Comparison of ENCODE assay signal across 16 mouse cellular contexts in the genomic region with DNA sequence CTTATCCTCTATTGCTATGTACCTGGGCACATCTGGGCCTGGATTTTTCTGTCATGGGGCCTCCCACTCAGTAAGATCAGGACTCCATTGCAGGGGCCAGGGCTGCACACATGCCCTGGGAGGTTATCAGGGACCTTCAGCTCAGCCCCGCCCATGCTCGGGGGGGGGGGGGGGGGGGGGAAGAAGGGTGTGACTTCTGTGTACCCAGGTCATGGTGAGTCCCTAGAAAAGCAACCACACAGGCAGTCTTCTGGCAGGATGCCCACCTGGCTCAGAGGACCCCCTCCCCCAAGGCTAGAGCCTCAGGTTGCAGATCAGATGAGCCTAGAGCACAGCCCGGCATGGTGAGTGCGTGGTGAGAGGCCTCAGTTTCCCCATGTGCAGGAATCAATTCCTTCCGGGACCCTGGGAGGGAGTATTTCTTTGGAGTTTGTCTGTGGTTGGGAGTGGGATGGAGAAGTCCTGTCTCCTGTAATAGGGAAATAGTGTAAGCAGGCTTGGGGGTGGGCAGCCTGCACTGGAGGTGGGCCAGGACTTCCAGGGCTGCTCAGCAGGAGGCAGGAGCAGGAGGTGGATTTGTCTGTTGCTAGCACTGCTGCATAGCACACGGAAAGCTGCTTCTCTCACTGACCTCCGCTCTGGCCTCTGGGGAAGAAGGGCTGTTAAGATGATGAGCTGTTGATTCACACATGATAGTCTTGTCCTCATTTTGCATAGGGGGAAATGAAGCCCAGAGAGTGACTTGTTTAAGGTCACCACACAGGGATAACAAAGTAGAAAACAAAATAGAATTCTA. TPM values are rescaled to one million over a fixed set of nuclear protein-coding genes. Genes with fewer than 3 reads are reported as not detected.
DNase-seq lines count a peak whose midpoint lies in the region; ATAC-seq and TF ChIP-seq lines count a peak whose summit lies in the region.
"Had no signal": no experiment of that assay in that cellular context is flagged by ENCODE, and none has a peak within 500 bp of the region (broad histone marks: within the 10 kb centered on the region; RNA-seq: fewer than 3 reads in every experiment).

No protein-coding gene starts in this region.

- H3K4me2 ChIP-seq in heart, embryonic 12.5 days = 0 out of 2 replicates have a peak overlapping the region, but pooled peaks have one; percentile 13
- peak overlapping the region; percentile 69 for H3K4me2 ChIP-seq in liver, embryonic 15.5 days
- H3K4me2 ChIP-seq: limb, embryonic 12.5 days had no signal

- no peak for TF ChIP-seq CTCF in MEL (IDR thresholded peaks at IDR 0.05 in 2 of 3, conservative IDR thresholded peaks at IDR 0.05 in 1 of 3; ENCODE audit: control insufficient read depth in 1 of 3, insufficient read depth in 1 of 3, low read depth in 2 of 3, low read length in 3 of 3, poor library complexity in 1 of 3, severe bottlenecking in 1 of 3)

- H3K9me3 ChIP-seq in heart, embryonic 12.5 days (replicated peaks) = no peaks in the 10 kb centered on the region
- H3K9me3 ChIP-seq in MEL (replicated peaks; ENCODE audit: insufficient read depth, low read length) = no peaks in the 10 kb centered on the region
- no peaks in the 10 kb centered on the region for H3K9me3 ChIP-seq in liver, embryonic 15.5 days (replicated peaks)
- H3K9me3 ChIP-seq: limb, embryonic 12.5 days had no signal

- H3K79me2 ChIP-seq in MEL (ENCODE audit: control insufficient read depth, insufficient read depth, low read length, poor library complexity) = no peaks in the 10 kb centered on the region

- ATAC-seq in heart, embryonic 12.5 days (ENCODE audit: insufficient number of reproducible peaks, low FRiP score) = peak; percentile 89
- peak; percentile 92 for ATAC-seq in liver, embryonic 15.5 days (ENCODE audit: insufficient read depth)

- H3K9ac ChIP-seq in heart, embryonic 12.5 days = no peak overlapping the region
- H3K9ac ChIP-seq in MEL (ENCODE audit: control insufficient read depth, low read depth, low read length, poor library complexity, severe bottlenecking) = peak overlapping the region; percentile 30; the same call in 1 of the 2 replicates
- H3K9ac ChIP-seq in liver, embryonic 15.5 days = peak overlapping the region; percentile 75
- H3K9ac ChIP-seq: limb, embryonic 12.5 days had no signal

- no peak overlapping the region; the same call in 1 of the 2 replicates for H3K27ac ChIP-seq in heart, embryonic 12.5 days (ENCODE audit: poor library complexity, severe bottlenecking)
- peak overlapping the region; percentile 26; the same call in 1 of the 2 replicates for H3K27ac ChIP-seq in MEL (ENCODE audit: control insufficient read depth, low read depth, low read length)
- peak overlapping the region; percentile 87 for H3K27ac ChIP-seq in liver, embryonic 15.5 days (replicated peaks)
- H3K27ac ChIP-seq: limb, embryonic 12.5 days had no signal

- WGBS in heart, embryonic 12.5 days = 27% methylated on average over 5 of the region's 7 CpGs
- WGBS in liver, embryonic 15.5 days (ENCODE audit: insufficient replicate concordance) = 26% methylated on average over 7 of the region's 7 CpGs

- peak overlapping the region; percentile 6; the same call in 1 of the 2 replicates for H3K4me3 ChIP-seq in heart, embryonic 12.5 days
- peak overlapping the region in 1 of 2 experiments; percentile 10; a peak in 1 of 4 replicates for H3K4me3 ChIP-seq in MEL (ENCODE audit: control insufficient read depth in 1 of 2, insufficient read depth in 1 of 2, low read depth in 2 of 2, low read length in 2 of 2)
- peak overlapping the region; percentile 65 for H3K4me3 ChIP-seq in liver, embryonic 15.5 days (replicated peaks)
- H3K4me3 ChIP-seq: limb, embryonic 12.5 days had no signal

- TF ChIP-seq POLR2A in MEL (IDR thresholded peaks at IDR 0.05; ENCODE audit: control insufficient read depth in 1 of 2, insufficient read depth in 1 of 2, low read depth in 1 of 2, low read length in 2 of 2, poor library complexity in 1 of 2) = no peak

- peaks cover 16% of the 10 kb centered on the region; the same call in 1 of the 2 replicates for H3K27me3 ChIP-seq in heart, embryonic 12.5 days (replicated peaks)
- no peaks in the 10 kb centered on the region for H3K27me3 ChIP-seq in MEL (ENCODE audit: control insufficient read depth in 1 of 2, insufficient read depth in 2 of 2, low read length in 2 of 2)
- H3K27me3 ChIP-seq in liver, embryonic 15.5 days = peaks cover 17% of the 10 kb centered on the region
- H3K27me3 ChIP-seq: CH12.LX had no signal

- peaks cover 8% of the 10 kb centered on the region for H3K4me1 ChIP-seq in heart, embryonic 12.5 days (replicated peaks)
- peaks cover 4 to 29% of the 10 kb centered on the region in 2 experiments; a peak in 3 of 4 replicates for H3K4me1 ChIP-seq in MEL (ENCODE audit: control insufficient read depth in 1 of 2, insufficient read depth in 2 of 2, low read length in 2 of 2)
- H3K4me1 ChIP-seq in liver, embryonic 15.5 days (replicated peaks) = peaks cover 98% of the 10 kb centered on the region

- no peaks in the 10 kb centered on the region for H3K36me3 ChIP-seq in heart, embryonic 12.5 days
- H3K36me3 ChIP-seq in MEL (ENCODE audit: control insufficient read depth in 1 of 2, insufficient read depth in 2 of 2, low read length in 2 of 2) = peaks cover 0 to 20% of the 10 kb centered on the region in 2 experiments; a peak in 2 of 4 replicates
- H3K36me3 ChIP-seq in liver, embryonic 15.5 days (replicated peaks) = no peaks in the 10 kb centered on the region
- H3K36me3 ChIP-seq: limb, embryonic 12.5 days had no signal

- no peak for TF ChIP-seq RAD21 in MEL (IDR thresholded peaks at IDR 0.05; ENCODE audit: low read depth, low read length)

- DNase-seq in heart, adult 8-10 months (ENCODE audit: low spot score) = no peak
- peak; percentile 87 for DNase-seq in MEL (ENCODE audit: low read depth, low spot score)
- DNase-seq in c-Kit-positive CD71-positive TER-119-positive erythroid progenitor cells, embryonic 14.5 days (ENCODE audit: low spot score) = peak; percentile 93
- no peak for DNase-seq in right cerebral cortex, adult 18-20 months
- DNase-seq in kidney, postnatal 10 days = no peak
- no peak for DNase-seq in ovary, postnatal 14 days (ENCODE audit: low spot score)
- DNase-seq: cerebellum, adult 2 months; embryo, embryonic 11 days; kidney, postnatal 25 days; lung, postnatal 10 days had no signal

- peak; percentile 42 to 77; a peak in 3 of 4 replicates for TF ChIP-seq EP300 in MEL (IDR thresholded peaks at IDR 0.05; ENCODE audit: low read depth in 1 of 2, low read length in 2 of 2)

TF ChIP-seq in MEL, 35 proteins besides CTCF, POLR2A, EP300 and RAD21 (continues in another document):
- TF ChIP-seq ZMIZ1 (IDR thresholded peaks at IDR 0.05; ENCODE audit: low read depth, low read length) = no peak
- TF ChIP-seq CHD2 (IDR thresholded peaks at IDR 0.05; ENCODE audit: low read length) = no peak
- no peak for TF ChIP-seq MEF2A (IDR thresholded peaks at IDR 0.05; ENCODE audit: extremely low read depth, insufficient replicate concordance, low read depth, low read length, poor library complexity, severe bottlenecking)
- no peak for TF ChIP-seq POLR2AphosphoS5 (IDR thresholded peaks at IDR 0.05; ENCODE audit: borderline replicate concordance, low read depth, low read length)
- TF ChIP-seq ZC3H11A (IDR thresholded peaks at IDR 0.05; ENCODE audit: low read depth, low read length) = no peak
- no peak; the same call in none of the 2 replicates for TF ChIP-seq MXI1 (IDR thresholded peaks at IDR 0.05; ENCODE audit: low read depth, low read length)
- TF ChIP-seq USF1 (IDR thresholded peaks at IDR 0.05; ENCODE audit: low read depth, low read length) = 0 out of 2 replicates have a peak, but pooled peaks have one; percentile 10
- TF ChIP-seq TBP (IDR thresholded peaks at IDR 0.05; ENCODE audit: low read depth, low read length) = no peak
- TF ChIP-seq MAZ (IDR thresholded peaks at IDR 0.05; ENCODE audit: low read depth, low read length) = peak; percentile 70; the same call in 1 of the 2 replicates
- no peak for TF ChIP-seq HCFC1 (IDR thresholded peaks at IDR 0.05; ENCODE audit: low read depth, low read length)
- TF ChIP-seq TAL1 (IDR thresholded peaks at IDR 0.05; ENCODE audit: low read length) = 0 out of 2 replicates have a peak, but pooled peaks have one; percentile 10
- TF ChIP-seq SMC3 (IDR thresholded peaks at IDR 0.05; ENCODE audit: low read depth, low read length) = no peak
- no peak for TF ChIP-seq MAX (IDR thresholded peaks at IDR 0.05; ENCODE audit: low read length)

RNA-seq across cellular contexts. Expression of gene Castor1, which starts 5.6 kb away (rescaled TPM):
- 3.4 and 3.8 TPM in 2 replicates for polyA plus RNA-seq in heart, embryonic 12.5 days (2016; fragmentation: Nextera tagmentation; extraction: Ambion mirVana)
- total RNA-seq in heart, adult 8-10 months (2022) = 1 to 10 TPM; 3.5 to 6.9 (median 4.8) TPM
- total RNA-seq in MEL (2012; rRNA removed) = 6.6 and 7.1 TPM in 2 replicates
- 10 to 100 TPM in 1 of 2 experiments, not detected in 1; 11.8 TPM for polyA plus RNA-seq in MEL (2012; ENCODE audit: insufficient read depth in 1 of 2, insufficient read length in 2 of 2, low read depth in 1 of 2, low replicate concordance in 2 of 2, missing spikeins in 1 of 2)
- polyA plus RNA-seq in liver, embryonic 15.5 days (2015; fragmentation: Nextera tagmentation; extraction: Ambion mirVana) = 1.5 TPM in 2 replicates

RNA-seq across cellular contexts. Expression of gene Osm, which starts 12.6 kb away (rescaled TPM):
- not detected in 2 replicates for polyA plus RNA-seq in heart, embryonic 12.5 days (2016; fragmentation: Nextera tagmentation; extraction: Ambion mirVana)
- 1 to 10 TPM in 1 of 4 experiments, not detected in 3; 1.6 TPM for total RNA-seq in heart, adult 8-10 months (2022)
- total RNA-seq in MEL (2012; rRNA removed) = 11.2 and 15.4 TPM in 2 replicates
- polyA plus RNA-seq in MEL (2012; ENCODE audit: insufficient read depth in 1 of 2, insufficient read length in 2 of 2, low read depth in 1 of 2, low replicate concordance in 2 of 2, missing spikeins in 1 of 2) = 10 to 100 TPM in 1 of 2 experiments, not detected in 1; 10.6 TPM
- polyA plus RNA-seq in liver, embryonic 15.5 days (2015; fragmentation: Nextera tagmentation; extraction: Ambion mirVana) = 0.50 TPM in 2 replicates
- polyA plus RNA-seq: heart, embryonic 14.5 days; limb, embryonic 12.5 days had no signal

RNA-seq across cellular contexts. Expression of gene Lif, which starts 33.8 kb away (rescaled TPM):
- 0.24 and 0.63 TPM in 2 replicates for polyA plus RNA-seq in heart, embryonic 12.5 days (2016; fragmentation: Nextera tagmentation; extraction: Ambion mirVana)
- total RNA-seq in heart, adult 8-10 months (2022) = 1 to 10 TPM in 1 of 4 experiments, under 1 TPM in 3; 0.19 to 1.3 (median 0.38) TPM
- 0.10 and 0.27 TPM in 2 replicates for total RNA-seq in MEL (2012; rRNA removed)
- under 1 TPM in 1 of 2 experiments, not detected in 1; 0.31 TPM for polyA plus RNA-seq in MEL (2012; ENCODE audit: insufficient read depth in 1 of 2, insufficient read length in 2 of 2, low read depth in 1 of 2, low replicate concordance in 2 of 2, missing spikeins in 1 of 2)
- not detected in 2 replicates for polyA plus RNA-seq in liver, embryonic 15.5 days (2015; fragmentation: Nextera tagmentation; extraction: Ambion mirVana)
- polyA plus RNA-seq: neural tube, embryonic 14.5 days had no signal

RNA-seq across cellular contexts. Expression of gene Tbc1d10a, which starts 37.0 kb away (rescaled TPM):
- 15.6 TPM in 2 replicates for polyA plus RNA-seq in heart, embryonic 12.5 days (2016; fragmentation: Nextera tagmentation; extraction: Ambion mirVana)
- total RNA-seq in heart, adult 8-10 months (2022) = 1 to 10 TPM; 7.6 to 9.2 (median 8.2) TPM
- total RNA-seq in MEL (2012; rRNA removed) = 26.3 and 27.4 TPM in 2 replicates
- polyA plus RNA-seq in MEL (2012; ENCODE audit: insufficient read depth in 1 of 2, insufficient read length in 2 of 2, low read depth in 1 of 2, low replicate concordance in 2 of 2, missing spikeins in 1 of 2) = 10 to 100 TPM in 1 of 2 experiments, not detected in 1; 23.0 TPM
- polyA plus RNA-seq in liver, embryonic 15.5 days (2015; fragmentation: Nextera tagmentation; extraction: Ambion mirVana) = 7.0 TPM in 2 replicates

Comparison
In these comparisons a context has a peak if more than half of its experiments do, and no peak if none do; other contexts are left out.
1. DNase-seq: peak in MEL (single experiment) and c-Kit-positive CD71-positive TER-119-positive erythroid progenitor cells, embryonic 14.5 days (single experiment); none in heart, adult 8-10 months (single experiment), right cerebral cortex, adult 18-20 months (single experiment), kidney, postnatal 10 days (single experiment) and ovary, postnatal 14 days (single experiment).